Mouse (Mus musculus) liver, embryonic 15.5 days (tissue): Measurements from ENCODE around the gene Hoxb2. TPM values are rescaled to one million over a fixed set of nuclear protein-coding genes. Genes with fewer than 3 reads are reported as not detected.

ENCODE experiments used
- ATAC-seq: fragments of 200-750 bp; cut with Nextera tagmentation; 2 replicates; pipeline ENCODE4 v1.8.0; 2017; ENCODE audit warnings: moderate number of reproducible peaks, mild to moderate bottlenecking, moderate library complexity; ENCODE audit not compliant: insufficient read depth
- H3K27ac ChIP-seq: fragments of 300-500 bp; sonication (generic); replicated peaks from 2 replicates; pipeline ENCODE4 v1.5.1; 2015; ENCODE audit warnings: mild to moderate bottlenecking, inconsistent platforms
- H3K27me3 ChIP-seq: fragments of 300-500 bp; sonication (generic); 2 replicates; pipeline ENCODE4 v1.6.1; 2015; ENCODE audit warnings: mild to moderate bottlenecking, inconsistent platforms
- H3K36me3 ChIP-seq: fragments of 300-500 bp; sonication (generic); replicated peaks from 2 replicates; pipeline ENCODE4 v1.6.1; 2015; ENCODE audit warnings: moderate library complexity, mild to moderate bottlenecking, inconsistent platforms
- H3K4me1 ChIP-seq: fragments of 300-500 bp; sonication (generic); replicated peaks from 2 replicates; pipeline ENCODE4 v1.6.1; 2015; ENCODE audit warnings: inconsistent platforms
- H3K4me2 ChIP-seq: fragments of 300-500 bp; sonication (generic); 2 replicates; pipeline ENCODE4 v1.6.1; 2015; ENCODE audit warnings: moderate library complexity, mild to moderate bottlenecking, inconsistent platforms
- H3K4me3 ChIP-seq: fragments of 300-500 bp; sonication (generic); replicated peaks from 2 replicates; pipeline ENCODE4 v1.5.1; 2015; ENCODE audit warnings: mild to moderate bottlenecking, inconsistent platforms
- H3K9ac ChIP-seq: fragments of 300-500 bp; sonication (generic); 2 replicates; pipeline ENCODE4 v1.6.1; 2015; ENCODE audit warnings: moderate library complexity, mild to moderate bottlenecking, inconsistent platforms
- H3K9me3 ChIP-seq: fragments of 300-500 bp; sonication (generic); replicated peaks from 2 replicates; pipeline ENCODE4 v1.6.1; 2016; ENCODE audit warnings: inconsistent platforms
- WGBS: fragments of 180-500 bp; shearing (Covaris S2); methylation state at CpG from one replicate; pipeline ENCODE4 v1.1.7; 2015; ENCODE audit warnings: mixed read lengths; ENCODE audit not compliant: insufficient replicate concordance; 5-methylcytosine and 5-hydroxymethylcytosine counted together
- microRNA counts: library from miRNA; unstranded; fragments of <30 nt; microRNA quantifications from one replicate; lab custom pipeline; 2016
- microRNA-seq: library from miRNA; unstranded; fragments of <30 nt; microRNA quantifications from one replicate; pipeline ENCODE4, GENCODE M21; 2016
- polyA plus RNA-seq: library from polyadenylated mRNA; unstranded; fragments of >200 nt; fragmentation: Nextera tagmentation; extraction: Ambion mirVana; gene quantifications from 2 replicates; pipeline ENCODE4 v1.2.1, GENCODE M21; 2015

Gene Hoxb2
- polyA plus RNA-seq, 1 experiment from 2014 or later: 0.75 TPM

DNA sequence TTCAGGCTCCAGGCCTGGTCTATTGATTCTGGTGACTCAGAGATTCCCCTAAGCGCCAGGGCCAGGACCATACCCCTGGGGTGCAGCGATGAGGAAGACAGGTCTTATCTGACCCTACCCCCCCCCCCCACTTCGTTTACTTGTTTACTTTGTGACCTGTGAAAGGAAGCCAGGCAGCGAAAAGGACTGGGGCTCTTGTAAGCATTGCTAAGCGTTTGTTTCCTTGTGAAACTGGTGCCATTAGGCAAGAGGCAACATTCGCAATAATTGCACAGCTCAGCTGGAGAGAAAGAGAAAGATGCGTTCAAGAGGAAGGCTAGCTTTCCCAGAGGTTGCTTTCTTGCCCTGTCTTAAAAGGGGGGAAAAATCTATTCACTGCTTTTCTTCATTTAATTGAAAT is 18.8 kb downstream of the Hoxb2 start:
- 30% methylated on average over 7 of the region's 7 CpGs for WGBS
- no peak for ATAC-seq
- Histone ChIP-seq H3K9me3 (no peaks in the 10 kb centered on the region), H3K27ac (no peak overlapping the region), H3K4me1 (no peaks in the 10 kb centered on the region), H3K4me2 (no peak overlapping the region), H3K27me3 (peaks cover 92% of the 10 kb centered on the region), H3K4me3 (no peak overlapping the region), H3K9ac (no peak overlapping the region), H3K36me3 (no peaks in the 10 kb centered on the region)

DNA sequence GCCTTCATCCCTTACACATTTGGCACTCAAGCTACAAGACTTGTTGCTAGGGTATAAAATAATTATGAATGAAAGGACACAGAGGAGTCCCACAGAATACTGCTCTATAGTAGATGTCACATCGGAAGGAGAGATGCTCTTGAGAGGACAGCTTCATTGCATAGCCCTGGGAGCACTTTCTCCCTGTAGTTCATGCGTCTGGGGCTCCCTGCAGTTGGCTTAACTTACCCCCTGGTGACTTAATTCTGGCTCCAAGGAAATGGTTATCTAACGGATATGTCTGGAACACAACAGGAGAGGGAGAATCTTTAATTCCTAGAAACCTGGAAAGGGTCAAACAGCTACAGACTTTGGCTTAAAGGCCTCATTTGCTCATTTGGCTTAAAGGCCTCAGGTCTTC is 21.4 kb downstream of the Hoxb2 start:
- Histone ChIP-seq H3K27me3 (peaks cover 91% of the 10 kb centered on the region), H3K9me3 (no peaks in the 10 kb centered on the region), H3K4me3 (no peak overlapping the region), H3K9ac (no peak overlapping the region), H3K4me2 (no peak overlapping the region), H3K36me3 (no peaks in the 10 kb centered on the region), H3K27ac (no peak overlapping the region), H3K4me1 (no peaks in the 10 kb centered on the region)
- ATAC-seq: no peak
- 35% methylated on average over 3 of the region's 3 CpGs for WGBS

DNA sequence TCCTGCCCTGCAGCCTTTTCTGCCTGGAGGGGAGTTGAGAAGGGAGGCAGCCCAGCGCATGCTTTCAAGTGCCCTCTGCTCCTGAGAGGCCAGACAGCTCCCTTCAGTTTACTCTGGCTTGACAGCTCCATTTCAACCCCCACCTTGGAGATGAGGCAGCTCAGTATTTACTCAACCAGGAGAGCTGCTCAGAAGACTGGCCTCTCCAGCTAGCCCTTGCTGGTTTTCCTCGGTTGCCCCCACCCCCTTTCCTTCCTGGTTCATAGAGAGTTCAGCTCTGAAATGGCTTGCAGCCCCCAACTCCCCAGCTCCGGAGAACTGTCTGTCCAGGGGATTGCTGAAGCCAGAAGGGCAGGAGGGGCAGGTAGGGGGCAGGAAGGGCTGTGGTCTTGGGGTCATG is 22.2 kb downstream of the Hoxb2 start:
- H3K27me3 ChIP-seq: peaks cover 88% of the 10 kb centered on the region
- H3K9ac ChIP-seq: no peak overlapping the region
- 21% methylated on average over 3 of the region's 3 CpGs for WGBS
- no peaks in the 10 kb centered on the region for H3K36me3 ChIP-seq
- H3K4me1 ChIP-seq: no peaks in the 10 kb centered on the region
- no peak for ATAC-seq
- H3K27ac ChIP-seq: no peak overlapping the region
- H3K4me3 ChIP-seq: no peak overlapping the region
- H3K9me3 ChIP-seq: no peaks in the 10 kb centered on the region
- no peak overlapping the region for H3K4me2 ChIP-seq

DNA sequence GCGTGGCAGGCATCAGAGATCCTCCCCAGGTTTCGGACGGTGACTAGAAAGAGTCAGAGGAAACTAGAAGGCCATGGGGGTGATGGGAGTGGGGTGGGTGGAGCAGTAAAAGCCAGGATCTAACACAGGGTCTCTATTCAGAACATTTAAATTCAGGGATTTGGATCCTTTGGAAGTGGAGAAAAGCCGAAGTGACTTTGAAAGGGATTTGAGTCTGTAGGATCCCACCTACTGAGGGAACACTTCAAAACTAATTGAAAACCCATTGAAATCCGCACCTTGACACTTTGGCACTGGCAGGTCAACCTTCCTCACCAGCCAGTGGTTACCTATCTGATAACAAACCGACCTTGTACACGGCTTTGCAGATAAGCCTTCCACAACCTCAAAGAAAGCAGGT is 24.5 kb downstream of the Hoxb2 start:
- 29% methylated on average over 7 of the region's 7 CpGs for WGBS

DNA sequence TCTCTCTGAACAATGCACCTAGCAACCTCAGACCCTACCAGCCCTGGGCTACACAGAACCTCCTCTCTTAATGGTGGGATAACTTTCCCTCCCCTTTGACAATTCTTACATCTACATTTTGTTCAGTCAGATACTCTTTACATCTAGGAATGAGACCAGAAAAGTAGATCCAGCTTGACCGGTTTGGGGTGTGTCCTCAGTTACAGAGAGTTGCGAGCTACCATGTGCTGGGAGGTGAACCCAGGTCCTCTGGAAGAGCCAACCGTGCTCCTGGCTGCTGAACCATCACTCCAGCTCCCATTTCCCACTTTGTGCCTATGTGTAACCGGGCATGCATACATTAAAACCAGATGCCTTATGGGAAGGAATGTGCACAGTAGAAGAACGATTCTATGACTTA is 33.1 kb downstream of the Hoxb2 start:
- H3K4me3 ChIP-seq: no peak overlapping the region
- no peaks in the 10 kb centered on the region for H3K9me3 ChIP-seq
- H3K4me1 ChIP-seq: no peaks in the 10 kb centered on the region
- peaks cover 50% of the 10 kb centered on the region for H3K27me3 ChIP-seq
- no peak overlapping the region for H3K9ac ChIP-seq
- 50% methylated on average over 5 of the region's 5 CpGs for WGBS
- no peak for ATAC-seq
- no peak overlapping the region for H3K27ac ChIP-seq
- no peaks in the 10 kb centered on the region for H3K36me3 ChIP-seq
- H3K4me2 ChIP-seq: no peak overlapping the region

More for the DNA sequence above, 24.5 kb downstream of the Hoxb2 start:
- ATAC-seq: no peak
- Histone ChIP-seq H3K36me3 (no peaks in the 10 kb centered on the region), H3K4me2 (no peak overlapping the region), H3K9ac (no peak overlapping the region), H3K9me3 (no peaks in the 10 kb centered on the region), H3K27ac (no peak overlapping the region), H3K4me3 (no peak overlapping the region), H3K4me1 (no peaks in the 10 kb centered on the region), H3K27me3 (peaks cover 71% of the 10 kb centered on the region)

DNA sequence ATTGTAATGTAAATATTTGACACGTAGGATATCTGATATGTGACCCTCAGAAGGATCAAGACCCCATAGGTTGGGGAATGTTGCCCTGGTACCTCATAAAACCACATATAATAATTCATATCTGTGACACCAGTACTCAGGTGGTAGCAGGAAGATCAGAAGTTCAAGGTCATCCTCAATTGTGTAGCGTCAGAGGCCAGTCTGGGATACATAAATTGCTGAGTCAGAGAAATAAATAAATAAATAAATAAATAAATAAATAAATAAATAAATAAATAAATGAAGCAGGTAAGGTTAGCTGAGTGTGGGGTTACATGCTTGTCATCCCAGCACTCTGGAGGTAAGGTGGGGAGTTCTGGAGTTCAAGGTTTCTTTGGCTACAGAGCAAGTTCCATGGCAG is 37.3 kb downstream of the Hoxb2 start:
- Histone ChIP-seq H3K4me3 (no peak overlapping the region), H3K9ac (no peak overlapping the region), H3K4me2 (no peak overlapping the region), H3K9me3 (no peaks in the 10 kb centered on the region), H3K27me3 (peaks cover 25% of the 10 kb centered on the region), H3K27ac (no peak overlapping the region), H3K36me3 (no peaks in the 10 kb centered on the region), H3K4me1 (no peaks in the 10 kb centered on the region)
- no peak for ATAC-seq
- 71% methylated on average over 2 of the region's 2 CpGs for WGBS

DNA sequence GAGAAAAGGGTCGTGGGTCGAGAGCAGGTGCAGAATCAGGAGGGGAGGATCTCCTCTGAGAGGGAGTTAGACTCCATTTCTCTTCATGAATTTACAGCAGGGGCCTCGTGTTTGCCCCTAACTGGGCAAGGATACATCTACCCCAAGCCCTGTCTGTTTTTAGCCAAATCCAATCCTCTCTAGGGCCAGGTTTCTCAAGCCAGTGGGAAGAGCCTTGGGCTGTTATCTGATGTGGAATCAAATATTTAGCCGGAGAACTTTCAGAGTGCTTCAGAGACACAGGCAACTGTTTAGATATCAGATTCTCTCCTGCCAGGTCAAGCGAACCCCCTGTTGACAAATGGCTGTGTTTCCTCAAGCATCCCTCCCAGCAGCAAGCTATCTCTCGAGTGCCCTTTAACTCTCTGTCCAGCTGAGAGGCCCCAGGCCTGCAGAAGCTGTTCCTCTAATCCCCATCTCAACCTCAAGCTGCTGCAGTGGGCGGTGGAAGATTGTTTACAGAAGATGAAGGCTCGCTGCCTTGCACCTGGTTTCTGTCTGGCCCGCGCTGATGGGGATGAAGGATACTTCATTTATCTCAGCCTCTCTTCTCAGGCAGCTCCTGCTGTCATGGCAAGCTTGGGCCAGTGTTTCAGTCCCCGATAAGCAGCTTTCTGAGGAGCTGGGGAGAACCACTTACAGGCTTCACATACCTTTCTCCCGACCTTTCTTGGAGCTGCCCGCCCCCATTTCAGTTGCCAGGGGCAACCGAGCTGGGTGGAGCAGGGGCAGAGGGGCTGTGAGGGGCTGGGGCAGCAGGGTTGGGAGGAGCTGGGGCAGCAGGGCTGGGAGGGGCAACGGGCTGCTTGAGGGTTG is 46.7 kb downstream of the Hoxb2 start:
- Histone ChIP-seq H3K27ac (no peak overlapping the region), H3K36me3 (no peaks in the 10 kb centered on the region), H3K4me2 (no peak overlapping the region), H3K27me3 (peaks cover 21% of the 10 kb centered on the region; the same call in 1 of the 2 replicates), H3K4me3 (no peak overlapping the region), H3K9ac (no peak overlapping the region), H3K9me3 (no peaks in the 10 kb centered on the region), H3K4me1 (no peaks in the 10 kb centered on the region)
- 26% methylated on average over 15 of the region's 15 CpGs for WGBS
- no peak for ATAC-seq

DNA sequence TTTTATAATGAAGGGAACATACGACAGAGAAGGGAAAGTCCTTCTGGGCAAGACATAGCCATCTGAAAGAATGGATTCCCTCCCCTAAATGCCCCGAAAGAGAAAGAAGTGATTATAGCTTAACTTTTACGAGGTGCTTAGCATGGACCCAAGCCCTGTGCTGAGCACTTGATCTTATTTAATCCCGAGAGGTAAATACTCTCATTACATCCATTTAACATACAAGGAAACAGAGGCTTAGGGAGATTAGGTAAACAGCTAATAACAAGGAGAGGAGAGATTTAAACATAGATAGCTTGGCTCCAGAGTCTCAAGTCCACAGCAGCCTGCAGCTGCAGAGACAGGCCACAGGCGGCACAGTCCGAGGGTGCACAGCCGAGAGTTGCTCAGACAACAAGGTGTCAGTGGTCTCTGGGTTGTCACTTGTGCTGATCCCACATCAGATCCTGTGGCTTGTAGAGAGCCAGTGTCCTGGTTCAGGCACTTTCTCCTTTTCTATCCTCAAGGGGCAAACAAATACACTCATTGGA is 47.5 kb downstream of the Hoxb2 start:
- H3K9me3 ChIP-seq: no peaks in the 10 kb centered on the region
- no peak overlapping the region for H3K4me2 ChIP-seq
- 43% methylated on average over 7 of the region's 7 CpGs for WGBS
- no peaks in the 10 kb centered on the region for H3K36me3 ChIP-seq
- ATAC-seq: no peak
- H3K27ac ChIP-seq: no peak overlapping the region
- H3K27me3 ChIP-seq: peaks cover 21% of the 10 kb centered on the region; the same call in 1 of the 2 replicates
- no peak overlapping the region for H3K4me3 ChIP-seq
- H3K9ac ChIP-seq: no peak overlapping the region
- H3K4me1 ChIP-seq: no peaks in the 10 kb centered on the region

DNA sequence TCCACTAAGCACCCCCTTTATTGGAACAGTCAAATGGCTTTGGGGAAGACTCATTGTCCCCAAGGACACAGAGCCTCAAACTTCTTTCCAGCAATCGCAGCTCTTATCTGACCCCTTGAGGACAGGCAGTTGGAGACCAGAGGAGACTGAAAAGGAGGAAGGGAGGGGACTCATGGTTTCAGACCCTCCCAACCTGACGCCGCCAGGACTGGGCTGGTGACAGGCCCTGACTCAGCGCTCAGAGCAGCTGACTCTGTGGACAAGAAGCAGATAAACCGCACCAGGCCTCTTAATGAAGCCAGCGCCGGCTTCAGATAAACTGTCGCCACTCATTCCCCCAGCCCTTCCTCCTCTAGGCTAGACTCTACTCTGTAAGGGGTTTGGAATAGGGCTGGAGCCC is 49.6 kb downstream of the Hoxb2 start:
- Histone ChIP-seq H3K27ac (no peak overlapping the region), H3K9me3 (no peaks in the 10 kb centered on the region), H3K27me3 (peaks cover 36% of the 10 kb centered on the region), H3K4me2 (no peak overlapping the region), H3K4me3 (no peak overlapping the region), H3K4me1 (no peaks in the 10 kb centered on the region), H3K36me3 (no peaks in the 10 kb centered on the region), H3K9ac (no peak overlapping the region)
- ATAC-seq: no peak
- 2% methylated on average over 8 of the region's 8 CpGs for WGBS

MicroRNAs encoded within 50 kb of the gene (microRNA counts, 519-probe panel; counts per million panel counts)
- microRNA mmu-miR-10a (lab: Ali Mortazavi, UCI): 2,861 counts per million, percentile 57 among the panel's probes with 10 or more counts

Small RNA genes within 50 kb of the gene (microRNA-seq; reads per million reads assigned to microRNA genes)
- 7,414 reads per million, percentile 92 among the genes with 10 or more reads in this experiment for gene Mir10a

Other genes starting within 250 kb of the Hoxb2 start
- not detected in 2 replicates for gene Calcoco2, start 238.6 kb upstream of the Hoxb2 start, polyA plus RNA-seq
- not detected in 2 replicates for gene Ttll6, start 216.7 kb upstream of the Hoxb2 start, polyA plus RNA-seq
- not detected in 2 replicates for gene Hoxb13, start 156.2 kb upstream of the Hoxb2 start, polyA plus RNA-seq
- gene Hoxb9, start 79.1 kb upstream of the Hoxb2 start, polyA plus RNA-seq: not detected in 2 replicates
- not detected in 2 replicates for gene Hoxb8, start 68.6 kb upstream of the Hoxb2 start, polyA plus RNA-seq
- gene Hoxb7, start 63.9 kb upstream of the Hoxb2 start, polyA plus RNA-seq: 0.15 and 0.24 TPM in 2 replicates
- 0.06 TPM in 1 of 2 replicates, not detected in the other for gene Hoxb6, start 58.0 kb upstream of the Hoxb2 start, polyA plus RNA-seq
- 0.30 and 0.37 TPM in 2 replicates for gene Hoxb5, start 47.2 kb upstream of the Hoxb2 start, polyA plus RNA-seq
- gene Hoxb4, start 32.3 kb upstream of the Hoxb2 start, polyA plus RNA-seq: 0.10 TPM in 2 replicates
- 0.05 and 0.26 TPM in 2 replicates for gene Hoxb3, start 27.2 kb upstream of the Hoxb2 start, polyA plus RNA-seq
- not detected in 2 replicates for gene Hoxb1, start 15.2 kb downstream of the Hoxb2 start, polyA plus RNA-seq
- gene Skap1, start 114.1 kb downstream of the Hoxb2 start, polyA plus RNA-seq: 0.20 TPM in 2 replicates